Mouse (Mus musculus): ENCODE measurements around the gene Alx1.

Gene Alx1

DNA sequence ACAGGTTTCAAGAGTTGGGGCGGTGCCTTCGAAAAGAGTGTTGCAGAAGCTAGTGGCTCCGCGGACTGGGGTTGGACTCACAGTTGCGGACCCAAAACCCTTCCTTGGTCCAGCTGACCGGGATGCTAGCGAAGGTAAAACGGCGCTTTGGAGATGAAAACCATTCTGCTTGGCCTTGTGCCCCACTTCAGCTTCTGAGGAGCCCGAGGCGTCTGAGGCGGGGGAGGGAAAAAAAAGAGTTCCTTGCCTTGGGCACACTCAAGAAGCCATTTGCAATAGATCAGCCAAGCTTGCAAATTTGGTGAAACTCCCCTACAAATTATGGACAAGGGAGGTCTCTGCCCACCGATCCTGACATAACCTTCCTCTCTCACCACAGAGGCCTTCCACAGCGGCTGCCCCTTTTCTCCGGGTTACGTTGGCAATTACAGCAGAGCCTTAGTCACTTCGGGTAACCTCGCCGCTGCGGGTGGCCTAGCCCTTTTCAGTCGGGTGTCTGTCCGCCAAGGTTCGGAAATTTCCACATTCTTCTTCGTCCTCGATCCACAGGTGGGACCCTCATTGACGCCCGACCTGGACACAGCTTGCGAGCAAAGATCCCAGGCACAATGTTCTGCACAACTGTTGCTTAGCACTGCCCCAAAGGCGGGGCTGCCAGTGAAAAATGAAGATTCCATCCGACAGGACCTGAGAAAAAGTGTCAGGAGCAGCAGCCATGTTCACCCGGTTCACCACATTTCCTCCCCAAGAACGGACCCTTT lies at the start of gene Alx1:
TSS of gene Alx1 (minus strand) at position 486 of the 761 bp plus-strand sequence.
- no peak for DNase-seq (ENCODE audit: low spot score in 2 of 2)

GRCm38 (mm10) chr10:103049593-103049992 lies 19.6 kb upstream of the Alx1 start:
- no peak for DNase-seq (ENCODE audit: low spot score in 2 of 2)

- no peak for DNase-seq (ENCODE audit: low spot score in 2 of 2)
Observed at GRCm38 (mm10) chr10:103046623-103047022, 16.6 kb upstream of the Alx1 start.

DNA sequence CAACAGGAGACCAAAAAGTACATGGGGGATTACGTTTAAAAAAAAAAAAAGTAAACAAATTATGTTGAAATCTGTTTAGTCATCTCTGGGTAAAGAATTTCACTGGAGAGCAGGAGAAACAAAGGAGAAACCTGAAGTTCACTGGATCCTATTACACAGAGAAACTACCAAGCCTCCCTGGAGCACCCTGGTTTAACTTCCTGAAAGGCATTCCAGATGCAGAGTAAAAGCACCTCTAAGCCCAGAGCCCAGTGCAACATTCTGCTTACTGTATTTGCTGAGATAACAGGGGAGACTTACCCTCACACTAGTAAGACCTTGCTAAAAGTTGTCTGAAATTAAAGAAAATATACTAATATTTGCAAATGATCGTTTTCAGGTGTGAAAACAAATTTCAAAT lies 15.0 kb upstream of the Alx1 start:
- DNase-seq (ENCODE audit: low spot score in 2 of 2): no peak

- DNase-seq (ENCODE audit: low spot score in 2 of 2): no peak
Observed at GRCm38 (mm10) chr10:103035002-103035640, 5.1 kb upstream of the Alx1 start.

DNA sequence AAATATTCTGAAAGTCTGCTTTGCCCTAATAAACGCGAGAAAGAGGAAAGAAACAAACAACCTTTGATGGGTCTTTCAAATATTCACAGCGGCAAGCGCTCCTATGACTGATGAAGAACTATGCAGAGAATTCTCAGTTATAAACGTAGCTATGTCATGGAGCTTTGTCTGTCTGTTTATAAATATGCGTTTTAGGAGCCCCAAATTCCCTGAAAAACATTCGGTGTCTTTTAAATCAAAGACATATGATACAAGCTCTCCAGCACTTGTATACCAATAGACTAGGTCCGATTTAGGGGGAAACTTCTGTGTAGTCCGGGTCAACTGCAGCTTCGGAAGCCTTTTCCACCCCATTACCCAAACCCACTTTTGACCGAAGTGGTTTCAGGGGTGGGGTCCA lies 916 bp upstream of the Alx1 start:
- no peak for DNase-seq (ENCODE audit: low spot score in 2 of 2)

- no peak for DNase-seq (ENCODE audit: low spot score in 2 of 2)
Observed at GRCm38 (mm10) chr10:103029132-103029729, 784 bp downstream of the Alx1 start.

- peak in 1 of 2 experiments; percentile 7 for DNase-seq (ENCODE audit: low spot score in 2 of 2)
Observed at GRCm38 (mm10) chr10:103028253-103029131, 1.5 kb downstream of the Alx1 start.

DNA sequence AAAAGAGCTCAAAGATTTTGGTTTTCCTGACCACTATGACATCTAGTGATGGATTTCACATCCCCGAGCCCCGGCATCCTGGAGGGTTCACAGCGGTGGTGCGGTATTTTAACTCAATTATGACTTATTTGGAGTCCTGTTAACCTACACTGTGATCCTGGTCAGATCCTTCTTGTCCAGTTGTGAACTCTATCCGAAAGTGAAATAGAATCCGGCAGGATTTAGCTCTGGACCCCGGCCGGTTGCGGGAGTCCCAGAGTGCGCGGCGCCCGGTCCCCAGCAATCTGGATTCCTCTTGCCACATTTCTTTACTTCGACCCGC lies 2.1 kb downstream of the Alx1 start:
- no peak for DNase-seq (ENCODE audit: low spot score in 2 of 2)

DNA sequence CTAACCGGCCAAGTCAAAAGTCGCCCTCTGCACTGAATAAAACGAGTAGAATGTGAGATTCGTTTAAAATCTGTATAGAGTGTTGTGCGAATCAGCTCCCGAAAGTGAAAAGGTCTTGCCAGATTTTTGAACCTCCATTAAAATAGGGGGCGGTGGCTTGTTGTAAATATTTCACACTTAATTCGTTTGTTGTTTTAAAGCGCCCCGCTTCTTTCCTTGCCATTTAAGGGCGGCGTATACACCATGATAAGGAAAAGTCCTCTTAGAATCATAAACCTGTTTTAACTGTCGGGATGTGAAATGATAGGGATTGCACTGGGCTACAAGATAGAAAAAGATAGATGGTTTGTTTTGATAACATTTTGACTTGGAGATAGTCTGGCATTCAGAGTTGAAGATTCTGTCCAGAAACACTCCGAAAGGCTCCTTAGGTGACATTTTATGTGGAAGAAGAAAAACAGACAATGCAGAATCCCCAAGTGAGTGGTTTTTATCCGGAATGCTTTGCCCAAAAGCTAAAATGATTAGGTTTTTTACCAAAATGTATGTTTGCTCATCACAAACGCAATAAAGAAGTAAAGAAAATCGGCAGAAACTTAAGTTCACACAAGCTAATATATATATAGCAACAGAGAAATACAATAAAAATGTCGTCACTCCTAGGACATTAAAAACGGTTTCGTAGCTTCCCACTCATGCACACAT lies 2.6 kb downstream of the Alx1 start:
- no peak for DNase-seq (ENCODE audit: low spot score in 2 of 2)

DNA sequence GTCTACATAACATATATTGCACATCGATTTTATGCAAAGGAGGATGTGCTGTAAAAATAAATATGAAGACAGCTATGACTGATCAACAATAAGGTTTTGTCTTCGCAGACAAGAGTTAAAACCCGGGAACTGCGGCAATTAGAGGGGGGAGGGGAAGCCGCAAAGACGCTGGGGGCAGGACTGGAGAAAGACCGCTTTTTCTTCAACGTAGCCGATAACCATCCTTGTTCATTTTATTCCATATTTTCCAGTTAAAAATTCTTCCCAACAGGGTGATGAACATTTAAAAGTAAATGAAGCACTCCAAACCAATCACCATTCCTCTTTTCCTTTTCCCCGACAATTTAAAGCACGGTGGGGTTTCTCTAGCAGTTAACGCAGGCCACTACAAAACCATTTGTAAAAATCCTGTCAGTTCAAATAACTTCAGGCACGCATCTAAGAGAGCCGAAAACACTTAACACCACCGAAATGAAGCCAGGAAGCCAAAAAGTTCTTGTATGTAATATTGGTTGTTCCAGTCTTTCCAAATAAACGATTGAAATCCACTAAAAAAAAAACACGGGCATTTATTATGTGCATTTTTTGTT lies 3.3 kb downstream of the Alx1 start:
- no peak for DNase-seq (ENCODE audit: low spot score in 2 of 2)

- no peak for DNase-seq (ENCODE audit: low spot score in 2 of 2)
Observed at GRCm38 (mm10) chr10:103002556-103002955, 27.5 kb downstream of the Alx1 start.

DNA sequence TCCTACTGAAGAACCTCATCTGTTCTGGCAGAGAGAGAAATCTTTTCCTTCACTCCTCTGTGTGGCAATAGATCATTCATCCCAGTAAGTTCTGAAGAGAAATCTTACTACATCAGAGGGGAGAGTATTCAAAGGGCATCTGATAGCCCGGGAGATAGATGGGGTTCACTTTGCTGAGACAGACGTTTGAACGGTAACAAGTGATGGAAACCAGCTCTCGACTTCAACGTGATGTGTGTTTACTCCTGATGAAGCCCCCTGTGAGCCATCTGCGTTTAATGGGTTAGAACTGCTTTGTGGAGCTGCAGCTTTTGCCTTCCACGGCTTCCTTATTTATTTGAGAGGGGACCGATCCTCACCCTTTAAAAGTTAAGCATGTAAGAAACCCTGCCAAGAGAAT lies 29.1 kb downstream of the Alx1 start:
- no peak for DNase-seq (ENCODE audit: low spot score in 2 of 2)

GRCm38 (mm10) chr10:102999584-102999983 lies 30.4 kb downstream of the Alx1 start:
- DNase-seq (ENCODE audit: low spot score in 2 of 2): no peak

- DNase-seq (ENCODE audit: low spot score in 2 of 2): no peak
Observed at GRCm38 (mm10) chr10:102975106-102975505, 54.9 kb downstream of the Alx1 start.

GRCm38 (mm10) chr10:102959602-102960001 lies 70.4 kb downstream of the Alx1 start:
- no peak for DNase-seq (ENCODE audit: low spot score in 2 of 2)

All from urinary bladder, postnatal 36 days (tissue).